Mouse (Mus musculus): ENCODE measurements around the gene Otub1. TPM values are rescaled to one million over a fixed set of nuclear protein-coding genes. Genes with fewer than 3 reads are reported as not detected.

The Otub1 gene
- polyA plus RNA-seq, 1 experiment from 2014 or later: 197 TPM

DNA sequence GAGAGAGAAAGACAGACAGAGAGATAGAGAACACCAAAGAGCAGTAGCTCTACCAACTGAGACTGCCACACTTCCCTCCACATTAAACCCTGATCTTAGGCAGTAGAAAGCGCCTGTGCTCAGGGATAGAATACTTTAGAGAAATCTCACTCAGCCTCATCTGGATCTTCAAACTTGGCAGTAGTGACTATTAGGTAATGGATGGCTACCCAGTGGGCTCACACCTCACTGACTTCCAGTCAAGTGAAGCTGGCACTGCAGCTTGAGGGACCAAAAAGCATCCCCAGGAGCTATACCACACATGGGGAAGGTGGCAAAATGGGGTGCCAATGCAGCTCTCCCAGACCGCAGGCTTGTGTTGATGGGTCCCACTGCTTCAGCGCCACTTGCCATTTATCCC is 18.1 kb upstream of the Otub1 start:
- no peak for ATAC-seq (replicated peaks; ENCODE audit: low FRiP score, low read depth)
- DNase-seq (ENCODE audit: low spot score): no peak
- H3K27ac ChIP-seq: no peak overlapping the region
- no peak for TF ChIP-seq CTCF (IDR thresholded peaks at IDR 0.05; ENCODE audit: low read depth)
- no peak overlapping the region for H3K4me3 ChIP-seq (replicated peaks; ENCODE audit: low read depth, low read length)
- peaks cover 26% of the 10 kb centered on the region for H3K36me3 ChIP-seq (ENCODE audit: insufficient read depth, low read length)
- no peaks in the 10 kb centered on the region for H3K9me3 ChIP-seq (replicated peaks; ENCODE audit: low read length)
- no peak overlapping the region for H3K4me2 ChIP-seq (ENCODE audit: low read length)
- no peaks in the 10 kb centered on the region for H3K4me1 ChIP-seq (replicated peaks; ENCODE audit: insufficient read depth, low read length)
- no peaks in the 10 kb centered on the region for H3K27me3 ChIP-seq (ENCODE audit: insufficient read depth, low read length)
- no peak overlapping the region for H3K9ac ChIP-seq (ENCODE audit: low read depth, low read length)
- WGBS: 92% methylated on average over 3 of the region's 3 CpGs

DNA sequence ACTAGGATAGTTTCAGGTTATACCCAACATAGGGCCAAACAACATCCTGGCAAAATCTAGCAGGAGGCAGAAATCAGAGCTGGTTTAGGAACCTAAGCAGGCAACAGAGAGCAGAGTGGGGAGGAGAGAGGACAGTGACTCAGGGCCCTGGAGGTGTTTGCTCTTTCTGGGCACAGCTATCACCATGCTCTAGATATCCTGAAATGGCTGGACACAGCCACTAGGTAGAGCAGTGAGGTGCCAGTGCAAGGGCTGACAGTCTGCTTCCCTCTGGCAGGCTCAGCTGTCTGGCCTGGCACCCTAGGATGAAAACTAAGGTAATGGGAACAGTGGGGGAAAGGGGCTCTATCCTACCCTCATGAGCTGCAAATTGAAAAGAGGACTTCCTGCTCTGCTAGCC is 17.4 kb upstream of the Otub1 start:
- Histone ChIP-seq H3K9me3 (replicated peaks; ENCODE audit: low read length) (no peaks in the 10 kb centered on the region), H3K27ac (no peak overlapping the region), H3K4me2 (ENCODE audit: low read length) (no peak overlapping the region), H3K4me3 (replicated peaks; ENCODE audit: low read depth, low read length) (no peak overlapping the region), H3K4me1 (replicated peaks; ENCODE audit: insufficient read depth, low read length) (no peaks in the 10 kb centered on the region), H3K9ac (ENCODE audit: low read depth, low read length) (no peak overlapping the region), H3K27me3 (ENCODE audit: insufficient read depth, low read length) (no peaks in the 10 kb centered on the region), H3K36me3 (ENCODE audit: insufficient read depth, low read length) (peaks cover 23% of the 10 kb centered on the region)
- no peak for ATAC-seq (replicated peaks; ENCODE audit: low FRiP score, low read depth)
- DNase-seq (ENCODE audit: low spot score): no peak
- TF ChIP-seq CTCF (IDR thresholded peaks at IDR 0.05; ENCODE audit: low read depth): no peak; the same call in 1 of the 2 replicates

DNA sequence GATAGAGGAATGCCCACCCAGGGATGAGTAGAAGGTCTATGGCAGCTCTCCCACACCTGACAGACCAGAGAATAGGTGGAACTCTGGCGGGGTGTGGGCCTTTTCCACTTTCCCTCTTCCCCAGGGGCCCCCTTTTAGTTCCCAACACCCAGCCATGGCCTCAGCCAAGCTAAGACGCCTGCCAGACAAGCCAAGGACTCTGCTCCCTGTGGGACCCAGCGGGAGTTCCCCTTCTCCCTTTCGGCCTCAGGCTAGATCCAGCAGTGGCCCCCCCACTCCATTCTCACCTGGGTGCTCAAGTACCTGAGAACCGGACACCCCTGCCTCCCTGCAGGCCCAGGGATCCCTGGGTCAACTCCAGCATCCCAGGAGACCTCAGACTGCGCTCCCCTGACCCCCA is 16.1 kb upstream of the Otub1 start:
- Histone ChIP-seq H3K9ac (ENCODE audit: low read depth, low read length) (no peak overlapping the region), H3K4me2 (ENCODE audit: low read length) (no peak overlapping the region), H3K36me3 (ENCODE audit: insufficient read depth, low read length) (0 out of 2 replicates have a peak, but pooled peaks cover 13% of the 10 kb centered on the region), H3K27ac (no peak overlapping the region), H3K9me3 (replicated peaks; ENCODE audit: low read length) (no peaks in the 10 kb centered on the region), H3K4me3 (replicated peaks; ENCODE audit: low read depth, low read length) (no peak overlapping the region), H3K27me3 (ENCODE audit: insufficient read depth, low read length) (no peaks in the 10 kb centered on the region), H3K4me1 (replicated peaks; ENCODE audit: insufficient read depth, low read length) (no peaks in the 10 kb centered on the region)
- no peak for ATAC-seq (replicated peaks; ENCODE audit: low FRiP score, low read depth)
- DNase-seq (ENCODE audit: low spot score): no peak
- WGBS: 85% methylated on average over 6 of the region's 6 CpGs
- no peak for TF ChIP-seq CTCF (IDR thresholded peaks at IDR 0.05; ENCODE audit: low read depth)

DNA sequence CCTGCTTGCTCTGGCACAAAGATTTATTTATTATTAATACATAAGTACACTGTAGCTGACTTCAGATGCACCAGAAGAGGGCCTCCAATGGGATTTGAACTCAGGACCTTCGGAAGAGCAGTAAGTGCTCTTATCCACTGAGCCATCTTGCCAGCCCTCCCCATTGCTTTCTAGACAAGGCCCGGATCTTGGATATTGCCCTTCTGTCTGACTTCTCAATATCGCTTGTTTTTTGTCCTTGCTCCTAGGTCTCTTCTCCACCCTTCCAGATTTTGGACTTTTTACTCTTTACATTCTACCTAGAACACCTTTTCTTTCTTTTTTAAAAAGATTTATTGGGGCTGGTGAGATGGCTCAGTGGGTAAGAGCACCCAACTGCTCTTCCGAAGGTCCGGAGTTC is 12.6 kb upstream of the Otub1 start:
- H3K9me3 ChIP-seq (replicated peaks; ENCODE audit: low read length): no peaks in the 10 kb centered on the region
- ATAC-seq (replicated peaks; ENCODE audit: low FRiP score, low read depth) (no peak), DNase-seq (ENCODE audit: low spot score) (no peak)
- peaks cover 20% of the 10 kb centered on the region; the same call in 1 of the 2 replicates for H3K4me1 ChIP-seq (replicated peaks; ENCODE audit: insufficient read depth, low read length)
- H3K36me3 ChIP-seq (ENCODE audit: insufficient read depth, low read length): peaks cover 14% of the 10 kb centered on the region
- H3K4me2 ChIP-seq (ENCODE audit: low read length): no peak overlapping the region
- no peak overlapping the region for H3K4me3 ChIP-seq (replicated peaks; ENCODE audit: low read depth, low read length)
- TF ChIP-seq CTCF (IDR thresholded peaks at IDR 0.05; ENCODE audit: low read depth): no peak
- H3K9ac ChIP-seq (ENCODE audit: low read depth, low read length): no peak overlapping the region
- H3K27ac ChIP-seq: no peak overlapping the region
- 91% methylated on average over 5 of the region's 5 CpGs for WGBS
- H3K27me3 ChIP-seq (ENCODE audit: insufficient read depth, low read length): no peaks in the 10 kb centered on the region

DNA sequence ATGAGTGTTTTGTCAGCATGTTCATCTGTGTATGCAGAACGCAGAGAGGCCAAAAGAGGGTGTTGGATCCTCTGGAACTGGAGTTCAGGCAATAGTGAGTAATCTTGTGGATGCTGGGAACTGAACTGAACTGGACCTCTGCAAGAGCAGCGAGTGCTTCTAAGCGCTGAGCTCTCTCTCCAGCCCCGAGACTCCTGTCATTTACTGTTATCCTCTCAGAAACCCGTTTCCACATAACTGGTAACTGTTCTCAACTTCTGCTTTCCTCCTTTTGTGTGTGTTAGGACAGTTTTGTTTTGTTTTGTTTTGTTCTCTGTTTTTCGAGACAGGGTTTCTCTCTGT is 11.8 kb upstream of the Otub1 start:
- ATAC-seq (replicated peaks; ENCODE audit: low FRiP score, low read depth) (peak; percentile 11), DNase-seq (ENCODE audit: low spot score) (no peak)
- H3K9ac ChIP-seq (ENCODE audit: low read depth, low read length): no peak overlapping the region
- peak overlapping the region; percentile 34 for H3K4me2 ChIP-seq (ENCODE audit: low read length)
- peaks cover 20% of the 10 kb centered on the region; the same call in 1 of the 2 replicates for H3K4me1 ChIP-seq (replicated peaks; ENCODE audit: insufficient read depth, low read length)
- H3K9me3 ChIP-seq (replicated peaks; ENCODE audit: low read length): no peaks in the 10 kb centered on the region
- H3K27me3 ChIP-seq (ENCODE audit: insufficient read depth, low read length): no peaks in the 10 kb centered on the region
- no peak for TF ChIP-seq CTCF (IDR thresholded peaks at IDR 0.05; ENCODE audit: low read depth)
- no peak overlapping the region for H3K27ac ChIP-seq
- H3K36me3 ChIP-seq (ENCODE audit: insufficient read depth, low read length): peaks cover 14% of the 10 kb centered on the region
- 10% methylated on average over 6 of the region's 6 CpGs for WGBS
- H3K4me3 ChIP-seq (replicated peaks; ENCODE audit: low read depth, low read length): peak overlapping the region; percentile 81; the same call in 1 of the 2 replicates

DNA sequence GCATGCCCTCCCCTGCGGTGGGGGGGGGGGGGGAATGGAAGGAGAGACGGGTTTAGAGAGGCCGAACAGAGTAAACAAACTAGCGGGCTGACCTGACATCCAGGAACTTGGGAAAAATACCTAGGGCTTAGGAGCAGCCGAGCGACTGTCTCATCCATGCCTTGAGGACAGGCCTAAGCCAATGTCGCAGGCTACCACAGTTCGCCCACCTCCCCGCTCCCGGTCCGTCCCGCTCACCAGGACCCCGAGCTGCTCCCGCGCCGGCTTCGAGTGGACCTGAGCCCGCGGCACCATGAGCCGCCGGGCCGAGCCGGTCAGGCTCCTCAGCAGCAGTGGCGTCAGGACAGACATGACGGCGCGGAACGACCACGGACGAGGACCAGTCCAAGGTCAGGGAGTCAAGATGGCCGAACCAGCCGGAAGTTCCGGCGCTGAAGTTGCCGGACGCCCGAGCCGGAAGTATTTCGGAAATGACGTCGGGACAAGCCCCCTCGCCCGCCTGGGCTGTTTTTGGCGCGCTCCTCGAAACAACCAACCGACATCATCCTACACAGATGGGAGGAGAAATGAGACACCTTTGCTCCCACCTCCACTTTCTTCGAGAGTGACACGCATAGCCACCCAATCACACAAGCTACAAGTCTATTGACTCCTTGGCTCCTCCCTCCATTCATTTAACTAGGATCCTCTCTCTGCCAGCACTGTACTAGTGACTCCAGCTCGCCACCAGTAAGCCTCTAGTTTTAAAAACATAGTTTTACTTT is 11.2 kb upstream of the Otub1 start, which contains the start of gene Cox8a:
TSS of gene Cox8a (minus strand) at position 455 of the 764 bp plus-strand sequence.
- WGBS: under 1% methylated on average over 50 of the region's 50 CpGs
- TF ChIP-seq CTCF (IDR thresholded peaks at IDR 0.05; ENCODE audit: low read depth): no peak; the same call in 1 of the 2 replicates

More for the DNA sequence above, 11.2 kb upstream of the Otub1 start, which contains the start of gene Cox8a:
- Histone ChIP-seq H3K9me3 (replicated peaks; ENCODE audit: low read length) (no peaks in the 10 kb centered on the region), H3K4me1 (replicated peaks; ENCODE audit: insufficient read depth, low read length) (peaks cover 20% of the 10 kb centered on the region; the same call in 1 of the 2 replicates), H3K36me3 (ENCODE audit: insufficient read depth, low read length) (peaks cover 14% of the 10 kb centered on the region), H3K4me3 (replicated peaks; ENCODE audit: low read depth, low read length) (peak within 1 kb of the TSS; percentile 81), H3K27ac (peak within 1 kb of the TSS; percentile 91), H3K27me3 (ENCODE audit: insufficient read depth, low read length) (no peaks in the 10 kb centered on the region), H3K9ac (ENCODE audit: low read depth, low read length) (peak within 1 kb of the TSS; percentile 87), H3K4me2 (ENCODE audit: low read length) (peak within 1 kb of the TSS; percentile 70)
- ATAC-seq (replicated peaks; ENCODE audit: low FRiP score, low read depth) (peak; percentile 96), DNase-seq (ENCODE audit: low spot score) (peak; percentile 99)
